Mouse (Mus musculus): ENCODE results near the gene Nxnl2. TPM values are rescaled to one million over a fixed set of nuclear protein-coding genes. Genes with fewer than 3 reads are reported as not detected.

Gene Nxnl2
- polyA plus RNA-seq, 1 experiment from 2014 or later, result 1.3 TPM

DNA sequence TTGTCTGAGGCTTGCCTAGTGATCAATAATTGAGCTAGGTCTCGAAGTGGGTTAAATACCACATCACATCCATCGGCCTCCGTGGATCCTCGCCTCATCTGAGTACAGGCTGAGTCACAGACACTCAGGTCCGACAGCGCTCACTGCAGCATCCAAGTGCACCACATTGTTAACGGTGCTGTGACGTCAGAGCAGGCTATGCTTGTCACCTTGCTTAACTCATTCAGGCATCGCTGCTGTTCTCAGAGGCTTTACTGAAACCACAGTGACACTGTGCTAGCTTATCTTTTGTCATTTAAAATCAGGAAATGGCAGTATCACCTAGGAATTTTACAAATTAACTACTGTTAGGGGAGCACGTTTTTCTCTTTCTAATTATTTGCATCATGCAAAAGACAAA lies 39.6 kb upstream of the Nxnl2 start:
- Histone ChIP-seq H3K4me1 (ENCODE audit: insufficient read depth, low read depth, low read length) (peaks cover 7% of the 10 kb centered on the region; the same call in 1 of the 2 replicates), H3K4me2 (replicated peaks; ENCODE audit: low read depth, low read length) (no peak overlapping the region), H3K36me3 (ENCODE audit: insufficient read depth, low read length) (no peaks in the 10 kb centered on the region; the same call in 1 of the 2 replicates), H3K27ac (ENCODE audit: low read length) (no peak overlapping the region), H3K9me3 (ENCODE audit: low read length) (no peaks in the 10 kb centered on the region), H3K4me3 (ENCODE audit: low read depth, low read length) (no peak overlapping the region), H3K9ac (replicated peaks; ENCODE audit: low read depth) (no peak overlapping the region), H3K27me3 (replicated peaks; ENCODE audit: insufficient read depth, low read length) (no peaks in the 10 kb centered on the region)
- no peak for DNase-seq (ENCODE audit: low spot score)
- TF ChIP-seq EP300 (IDR thresholded peaks at IDR 0.05) (no peak), CTCF (IDR thresholded peaks at IDR 0.05) (no peak)
- 76% methylated on average over 10 of the region's 10 CpGs for WGBS
- ATAC-seq, result no peak

DNA sequence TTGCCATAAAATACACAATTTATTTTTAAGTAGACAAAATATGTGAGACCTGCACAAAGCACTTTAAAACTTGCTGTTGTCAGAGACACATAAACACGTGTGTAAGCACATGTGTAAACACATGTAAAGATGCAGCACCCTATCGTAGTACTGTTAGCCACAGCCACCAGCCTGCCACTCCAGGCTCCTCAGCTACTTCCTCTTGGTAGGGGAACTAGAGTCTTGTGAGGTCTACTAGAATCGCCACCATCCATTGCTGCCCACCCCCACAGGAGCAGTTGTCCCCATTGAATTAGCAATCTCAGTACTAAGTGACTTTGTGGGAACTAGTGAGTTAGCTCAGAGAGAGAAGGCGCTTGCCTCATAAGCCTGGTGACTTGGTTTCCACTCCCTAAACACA lies 34.5 kb upstream of the Nxnl2 start:
- Histone ChIP-seq H3K4me2 (replicated peaks; ENCODE audit: low read depth, low read length) (no peak overlapping the region), H3K9me3 (ENCODE audit: low read length) (no peaks in the 10 kb centered on the region), H3K4me3 (ENCODE audit: low read depth, low read length) (no peak overlapping the region), H3K27ac (ENCODE audit: low read length) (no peak overlapping the region), H3K9ac (replicated peaks; ENCODE audit: low read depth) (no peak overlapping the region), H3K27me3 (replicated peaks; ENCODE audit: insufficient read depth, low read length) (no peaks in the 10 kb centered on the region), H3K36me3 (ENCODE audit: insufficient read depth, low read length) (peaks cover 9% of the 10 kb centered on the region), H3K4me1 (ENCODE audit: insufficient read depth, low read depth, low read length) (no peaks in the 10 kb centered on the region)
- 86% methylated on average over 4 of the region's 4 CpGs for WGBS
- DNase-seq (ENCODE audit: low spot score) (no peak), ATAC-seq (no peak)
- TF ChIP-seq CTCF (IDR thresholded peaks at IDR 0.05) (no peak), EP300 (IDR thresholded peaks at IDR 0.05) (no peak)

DNA sequence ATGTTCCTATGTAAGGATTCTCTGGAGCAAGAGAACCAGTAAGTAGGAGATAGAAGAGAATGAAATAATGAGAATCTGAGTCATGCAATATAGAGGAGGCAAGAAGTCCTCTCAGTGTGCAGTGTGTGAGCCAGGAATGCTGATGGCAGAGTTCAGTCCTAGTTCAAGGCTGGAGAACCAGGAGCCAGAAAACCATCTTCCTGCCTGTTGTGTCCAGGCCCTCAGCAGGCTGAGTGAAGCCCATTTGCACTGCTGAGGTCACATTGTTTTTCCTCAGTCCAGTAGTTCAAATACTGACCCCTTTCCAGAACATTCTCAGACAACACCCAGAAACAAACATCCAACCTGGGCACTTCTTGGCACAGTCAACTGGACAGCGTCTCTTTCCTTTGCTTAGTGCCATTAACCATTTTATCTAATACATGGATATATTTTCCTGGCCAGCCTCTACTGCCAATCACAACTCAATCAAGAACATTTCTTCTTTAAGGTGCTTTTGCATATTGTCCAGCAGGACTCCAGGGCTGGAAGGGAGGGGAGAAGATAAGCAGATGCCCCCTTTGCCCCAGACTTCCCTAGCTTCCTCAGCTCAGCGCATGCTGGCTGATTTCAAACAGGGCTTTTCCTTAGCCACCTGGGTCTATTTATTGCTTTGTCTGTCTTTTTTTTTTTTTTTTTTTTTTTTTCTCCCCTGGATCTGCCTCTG lies 33.7 kb upstream of the Nxnl2 start:
- Histone ChIP-seq H3K4me1 (ENCODE audit: insufficient read depth, low read depth, low read length) (no peaks in the 10 kb centered on the region), H3K27ac (ENCODE audit: low read length) (0 out of 2 replicates have a peak overlapping the region, but pooled peaks have one; percentile 15), H3K9ac (replicated peaks; ENCODE audit: low read depth) (no peak overlapping the region), H3K36me3 (ENCODE audit: insufficient read depth, low read length) (peaks cover 9% of the 10 kb centered on the region), H3K27me3 (replicated peaks; ENCODE audit: insufficient read depth, low read length) (no peaks in the 10 kb centered on the region), H3K9me3 (ENCODE audit: low read length) (no peaks in the 10 kb centered on the region), H3K4me3 (ENCODE audit: low read depth, low read length) (no peak overlapping the region), H3K4me2 (replicated peaks; ENCODE audit: low read depth, low read length) (no peak overlapping the region)
- 54% methylated on average over 2 of the region's 2 CpGs for WGBS
- no peak for ATAC-seq
- TF ChIP-seq CTCF (IDR thresholded peaks at IDR 0.05) (no peak), EP300 (IDR thresholded peaks at IDR 0.05) (no peak)
- DNase-seq (ENCODE audit: low spot score), result no peak

DNA sequence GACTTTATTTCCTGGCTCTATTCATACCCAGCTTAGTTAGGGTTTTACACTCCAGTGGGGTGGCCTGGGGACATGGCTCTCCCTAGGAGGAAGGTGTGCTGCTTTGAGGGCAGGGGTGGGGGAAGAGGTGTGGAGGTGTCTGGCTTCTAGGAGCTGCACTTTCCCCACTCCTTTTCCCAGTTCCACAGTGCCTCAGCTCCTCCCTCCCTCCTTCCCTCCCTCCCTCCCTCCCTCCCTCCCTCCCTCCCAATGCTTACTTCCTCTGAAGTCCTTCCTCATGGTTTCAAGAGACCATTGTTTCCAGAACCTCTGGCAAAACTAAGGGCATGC lies 33.2 kb upstream of the Nxnl2 start:
- peak; percentile 35 for DNase-seq (ENCODE audit: low spot score)

DNA sequence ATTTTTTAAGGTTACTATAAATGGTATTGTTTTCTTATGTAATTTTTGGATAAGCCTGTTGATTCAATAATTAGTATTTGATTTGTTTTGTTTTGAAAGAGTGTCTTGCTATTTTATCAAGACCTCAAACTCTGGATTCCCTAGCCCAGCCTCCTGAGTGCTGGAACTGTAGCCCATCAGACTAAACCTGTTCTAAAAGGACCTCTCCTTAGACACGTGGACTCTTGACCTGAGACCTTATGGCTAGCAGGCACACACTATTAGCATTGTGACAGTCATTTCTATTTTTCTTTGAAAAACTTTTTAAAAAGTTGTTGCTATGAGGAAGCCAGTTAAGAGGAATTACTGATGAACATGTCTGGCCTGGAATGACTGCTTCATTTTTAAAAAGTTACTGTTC lies 23.7 kb upstream of the Nxnl2 start:
- Histone ChIP-seq H3K27ac (ENCODE audit: low read length) (no peak overlapping the region), H3K4me1 (ENCODE audit: insufficient read depth, low read depth, low read length) (no peaks in the 10 kb centered on the region), H3K27me3 (replicated peaks; ENCODE audit: insufficient read depth, low read length) (no peaks in the 10 kb centered on the region), H3K36me3 (ENCODE audit: insufficient read depth, low read length) (peaks cover 6% of the 10 kb centered on the region; the same call in 1 of the 2 replicates), H3K9me3 (ENCODE audit: low read length) (no peaks in the 10 kb centered on the region), H3K9ac (replicated peaks; ENCODE audit: low read depth) (no peak overlapping the region), H3K4me3 (ENCODE audit: low read depth, low read length) (no peak overlapping the region), H3K4me2 (replicated peaks; ENCODE audit: low read depth, low read length) (no peak overlapping the region)
- DNase-seq (ENCODE audit: low spot score) (no peak), ATAC-seq (no peak)
- no peak for TF ChIP-seq CTCF (IDR thresholded peaks at IDR 0.05)
- TF ChIP-seq EP300 (IDR thresholded peaks at IDR 0.05), result no peak
- 40% methylated on average over 1 of the region's 1 CpGs for WGBS

More for the DNA sequence above, 33.2 kb upstream of the Nxnl2 start:
- Histone ChIP-seq H3K9ac (replicated peaks; ENCODE audit: low read depth) (no peak overlapping the region), H3K27ac (ENCODE audit: low read length) (0 out of 2 replicates have a peak overlapping the region, but pooled peaks have one; percentile 15), H3K4me1 (ENCODE audit: insufficient read depth, low read depth, low read length) (no peaks in the 10 kb centered on the region), H3K4me2 (replicated peaks; ENCODE audit: low read depth, low read length) (no peak overlapping the region), H3K27me3 (replicated peaks; ENCODE audit: insufficient read depth, low read length) (no peaks in the 10 kb centered on the region), H3K36me3 (ENCODE audit: insufficient read depth, low read length) (peaks cover 9% of the 10 kb centered on the region), H3K4me3 (ENCODE audit: low read depth, low read length) (no peak overlapping the region), H3K9me3 (ENCODE audit: low read length) (no peaks in the 10 kb centered on the region)
- TF ChIP-seq CTCF (IDR thresholded peaks at IDR 0.05) (no peak), EP300 (IDR thresholded peaks at IDR 0.05) (no peak)
- ATAC-seq, result no peak

DNA sequence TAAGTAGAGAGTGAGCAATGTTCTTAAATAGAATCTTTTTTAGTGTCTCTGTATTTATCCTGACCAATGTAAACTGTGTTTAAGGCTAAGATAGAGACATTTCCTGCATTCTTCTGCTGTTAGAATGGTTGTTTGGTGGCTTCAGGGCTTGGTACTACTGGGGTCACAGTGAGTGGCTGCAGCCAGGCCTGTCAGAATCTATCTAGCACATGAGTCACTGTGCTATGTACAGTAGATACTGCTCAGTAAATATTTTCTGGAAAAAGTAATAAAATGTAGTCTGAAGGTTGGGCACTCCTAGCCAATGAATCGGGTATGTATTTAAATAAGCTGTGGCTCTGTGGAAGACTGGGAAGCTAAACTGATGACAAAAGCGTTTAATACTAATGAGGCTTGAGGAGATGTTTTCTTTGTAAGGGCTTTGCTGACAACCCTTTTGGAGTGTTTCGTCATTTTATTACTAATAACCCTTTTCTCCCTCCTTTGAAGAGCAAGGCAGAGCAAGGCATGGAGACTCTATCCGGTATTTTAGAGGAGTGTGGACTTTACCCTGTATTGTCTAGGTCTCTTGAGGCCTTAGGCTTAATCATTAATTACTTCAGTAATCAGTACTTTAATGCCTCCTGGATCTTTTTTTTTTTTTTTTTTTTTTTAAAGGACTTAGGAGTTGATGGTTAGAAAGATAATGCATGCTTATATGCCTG lies 17.7 kb upstream of the Nxnl2 start:
- ATAC-seq (0 out of 2 replicates have a peak, but pooled peaks have one; percentile 20), DNase-seq (ENCODE audit: low spot score) (no peak)
- H3K36me3 ChIP-seq (ENCODE audit: insufficient read depth, low read length), result peaks cover 6% of the 10 kb centered on the region; the same call in 1 of the 2 replicates
- H3K4me1 ChIP-seq (ENCODE audit: insufficient read depth, low read depth, low read length), result no peaks in the 10 kb centered on the region
- H3K9me3 ChIP-seq (ENCODE audit: low read length), result no peaks in the 10 kb centered on the region
- no peaks in the 10 kb centered on the region for H3K27me3 ChIP-seq (replicated peaks; ENCODE audit: insufficient read depth, low read length)
- no peak overlapping the region for H3K9ac ChIP-seq (replicated peaks; ENCODE audit: low read depth)
- H3K27ac ChIP-seq (ENCODE audit: low read length), result no peak overlapping the region
- TF ChIP-seq EP300 (IDR thresholded peaks at IDR 0.05) (no peak), CTCF (IDR thresholded peaks at IDR 0.05) (no peak)
- no peak overlapping the region for H3K4me3 ChIP-seq (ENCODE audit: low read depth, low read length)
- no peak overlapping the region for H3K4me2 ChIP-seq (replicated peaks; ENCODE audit: low read depth, low read length)
- WGBS, result 68% methylated on average over 4 of the region's 4 CpGs
